Mouse (Mus musculus) G1E (cell line): ENCODE measurements around the gene Nsrp1.

Experiments used
- CTCF ChIP-seq: IDR thresholded peaks from 2 replicates; pipeline ENCODE4 v1.5.1; 2012; ENCODE audit warnings: low read depth, low read length, inconsistent platforms, mixed read lengths
- GATA1 ChIP-seq: IDR thresholded peaks from 2 replicates; pipeline ENCODE4 v1.6.1; 2012; ENCODE audit warnings: borderline replicate concordance, low read length, inconsistent platforms, mixed read lengths
- GATA2 ChIP-seq: IDR thresholded peaks from 2 replicates; pipeline ENCODE4 v1.6.1; 2012; ENCODE audit warnings: low read depth, low read length, inconsistent platforms, borderline replicate concordance
- POLR2AphosphoS5 ChIP-seq: IDR thresholded peaks from 2 replicates; pipeline ENCODE4 v1.6.1; 2012; ENCODE audit warnings: low read depth, low read length, inconsistent platforms; ENCODE audit not compliant: insufficient replicate concordance
- TAL1 ChIP-seq: conservative IDR thresholded peaks from 2 replicates; pipeline ENCODE4 v1.6.1; 2012; ENCODE audit warnings: low read depth, low read length, inconsistent platforms, mixed read lengths

- TF ChIP-seq CTCF (no peak), POLR2AphosphoS5 (no peak), GATA2 (no peak), GATA1 (no peak), TAL1 (no peak)
These were observed 443 bp downstream of the Nsrp1 start for GRCm38 (mm10) chr11:77077792-77078191.
